Mouse (Mus musculus): ENCODE data around the gene Garnl3. TPM values are rescaled to one million over a fixed set of nuclear protein-coding genes. Genes with fewer than 3 reads are reported as not detected.

The Garnl3 gene
- polyA plus RNA-seq, 1 experiment: 0.67 TPM

- H3K4me1 ChIP-seq (ENCODE audit: control insufficient read depth, insufficient read depth, low read length): no peaks in the 10 kb centered on the region
- WGBS: 59% methylated on average over 2 of the region's 2 CpGs
- no peak for TF ChIP-seq CTCF (IDR thresholded peaks at IDR 0.05; ENCODE audit: control insufficient read depth, insufficient read depth, low read length)
- TF ChIP-seq POLR2A (IDR thresholded peaks at IDR 0.05; ENCODE audit: borderline replicate concordance, control insufficient read depth, low read depth, low read length): no peak
- no peak overlapping the region for H3K4me3 ChIP-seq (replicated peaks; ENCODE audit: control insufficient read depth, low read depth, low read length)
- H3K27ac ChIP-seq (ENCODE audit: control insufficient read depth, insufficient read depth, low read depth, low read length, poor library complexity): no peak overlapping the region
These were observed 59.1 kb downstream of the Garnl3 start for GRCm38 (mm10) chr2:33072333-33072732.

GRCm38 (mm10) chr2:33065610-33066009 is 65.8 kb downstream of the Garnl3 start:
- H3K4me3 ChIP-seq (replicated peaks; ENCODE audit: control insufficient read depth, low read depth, low read length): no peak overlapping the region
- H3K27ac ChIP-seq (ENCODE audit: control insufficient read depth, insufficient read depth, low read depth, low read length, poor library complexity): no peak overlapping the region
- H3K4me1 ChIP-seq (ENCODE audit: control insufficient read depth, insufficient read depth, low read length): no peaks in the 10 kb centered on the region
- WGBS: 53% methylated on average over 1 of the region's 1 CpGs
- TF ChIP-seq POLR2A (IDR thresholded peaks at IDR 0.05; ENCODE audit: borderline replicate concordance, control insufficient read depth, low read depth, low read length): no peak
- no peak for TF ChIP-seq CTCF (IDR thresholded peaks at IDR 0.05; ENCODE audit: control insufficient read depth, insufficient read depth, low read length)

- H3K4me3 ChIP-seq (replicated peaks; ENCODE audit: control insufficient read depth, low read depth, low read length): no peak overlapping the region
- TF ChIP-seq POLR2A (IDR thresholded peaks at IDR 0.05; ENCODE audit: borderline replicate concordance, control insufficient read depth, low read depth, low read length) (no peak), CTCF (IDR thresholded peaks at IDR 0.05; ENCODE audit: control insufficient read depth, insufficient read depth, low read length) (no peak)
- WGBS: 78% methylated on average over 8 of the region's 8 CpGs
- no peaks in the 10 kb centered on the region for H3K4me1 ChIP-seq (ENCODE audit: control insufficient read depth, insufficient read depth, low read length)
- H3K27ac ChIP-seq (ENCODE audit: control insufficient read depth, insufficient read depth, low read depth, low read length, poor library complexity): no peak overlapping the region
These were observed 68.7 kb downstream of the Garnl3 start for GRCm38 (mm10) chr2:33062744-33063143.

- TF ChIP-seq CTCF (IDR thresholded peaks at IDR 0.05; ENCODE audit: control insufficient read depth, insufficient read depth, low read length) (no peak), POLR2A (IDR thresholded peaks at IDR 0.05; ENCODE audit: borderline replicate concordance, control insufficient read depth, low read depth, low read length) (no peak)
- H3K4me1 ChIP-seq (ENCODE audit: control insufficient read depth, insufficient read depth, low read length): no peaks in the 10 kb centered on the region
- no peak overlapping the region for H3K27ac ChIP-seq (ENCODE audit: control insufficient read depth, insufficient read depth, low read depth, low read length, poor library complexity)
- no peak overlapping the region for H3K4me3 ChIP-seq (replicated peaks; ENCODE audit: control insufficient read depth, low read depth, low read length)
- WGBS: 84% methylated on average over 5 of the region's 5 CpGs
These were observed 72.5 kb downstream of the Garnl3 start for GRCm38 (mm10) chr2:33058926-33059325.

GRCm38 (mm10) chr2:33057514-33057913 is 73.9 kb downstream of the Garnl3 start:
- Histone ChIP-seq H3K4me3 (replicated peaks; ENCODE audit: control insufficient read depth, low read depth, low read length) (no peak overlapping the region), H3K27ac (ENCODE audit: control insufficient read depth, insufficient read depth, low read depth, low read length, poor library complexity) (no peak overlapping the region), H3K4me1 (ENCODE audit: control insufficient read depth, insufficient read depth, low read length) (no peaks in the 10 kb centered on the region)
- 61% methylated on average over 7 of the region's 7 CpGs for WGBS
- TF ChIP-seq POLR2A (IDR thresholded peaks at IDR 0.05; ENCODE audit: borderline replicate concordance, control insufficient read depth, low read depth, low read length) (no peak), CTCF (IDR thresholded peaks at IDR 0.05; ENCODE audit: control insufficient read depth, insufficient read depth, low read length) (no peak)

- no peaks in the 10 kb centered on the region for H3K4me1 ChIP-seq (ENCODE audit: control insufficient read depth, insufficient read depth, low read length)
- no peak for TF ChIP-seq POLR2A (IDR thresholded peaks at IDR 0.05; ENCODE audit: borderline replicate concordance, control insufficient read depth, low read depth, low read length)
- no peak for TF ChIP-seq CTCF (IDR thresholded peaks at IDR 0.05; ENCODE audit: control insufficient read depth, insufficient read depth, low read length)
- 73% methylated on average over 10 of the region's 10 CpGs for WGBS
- H3K27ac ChIP-seq (ENCODE audit: control insufficient read depth, insufficient read depth, low read depth, low read length, poor library complexity): no peak overlapping the region
- H3K4me3 ChIP-seq (replicated peaks; ENCODE audit: control insufficient read depth, low read depth, low read length): no peak overlapping the region
These were observed 77.5 kb downstream of the Garnl3 start for GRCm38 (mm10) chr2:33053966-33054365.

- no peaks in the 10 kb centered on the region for H3K4me1 ChIP-seq (ENCODE audit: control insufficient read depth, insufficient read depth, low read length)
- H3K27ac ChIP-seq (ENCODE audit: control insufficient read depth, insufficient read depth, low read depth, low read length, poor library complexity): no peak overlapping the region
- H3K4me3 ChIP-seq (replicated peaks; ENCODE audit: control insufficient read depth, low read depth, low read length): no peak overlapping the region
- no peak for TF ChIP-seq CTCF (IDR thresholded peaks at IDR 0.05; ENCODE audit: control insufficient read depth, insufficient read depth, low read length)
- TF ChIP-seq POLR2A (IDR thresholded peaks at IDR 0.05; ENCODE audit: borderline replicate concordance, control insufficient read depth, low read depth, low read length): no peak
- WGBS: 67% methylated on average over 3 of the region's 3 CpGs
These were observed 84.1 kb downstream of the Garnl3 start for GRCm38 (mm10) chr2:33047360-33047759.

GRCm38 (mm10) chr2:33046919-33047318 is 84.5 kb downstream of the Garnl3 start:
- TF ChIP-seq CTCF (IDR thresholded peaks at IDR 0.05; ENCODE audit: control insufficient read depth, insufficient read depth, low read length) (no peak), POLR2A (IDR thresholded peaks at IDR 0.05; ENCODE audit: borderline replicate concordance, control insufficient read depth, low read depth, low read length) (no peak)

GRCm38 (mm10) chr2:33045899-33046298 is 85.6 kb downstream of the Garnl3 start:
- Histone ChIP-seq H3K27ac (ENCODE audit: control insufficient read depth, insufficient read depth, low read depth, low read length, poor library complexity) (no peak overlapping the region), H3K4me1 (ENCODE audit: control insufficient read depth, insufficient read depth, low read length) (no peaks in the 10 kb centered on the region), H3K4me3 (replicated peaks; ENCODE audit: control insufficient read depth, low read depth, low read length) (no peak overlapping the region)
- no peak for TF ChIP-seq POLR2A (IDR thresholded peaks at IDR 0.05; ENCODE audit: borderline replicate concordance, control insufficient read depth, low read depth, low read length)
- no peak for TF ChIP-seq CTCF (IDR thresholded peaks at IDR 0.05; ENCODE audit: control insufficient read depth, insufficient read depth, low read length)
- WGBS: 61% methylated on average over 3 of the region's 3 CpGs

More at GRCm38 (mm10) chr2:33046919-33047318, 84.5 kb downstream of the Garnl3 start:
- Histone ChIP-seq H3K4me1 (ENCODE audit: control insufficient read depth, insufficient read depth, low read length) (no peaks in the 10 kb centered on the region), H3K4me3 (replicated peaks; ENCODE audit: control insufficient read depth, low read depth, low read length) (no peak overlapping the region), H3K27ac (ENCODE audit: control insufficient read depth, insufficient read depth, low read depth, low read length, poor library complexity) (no peak overlapping the region)
- WGBS: 55% methylated on average over 5 of the region's 5 CpGs
